Mouse (Mus musculus) lung, postnatal 4 days (tissue): ENCODE data around the gene Ciz1.

Experiments
- DNase-seq, 2 experiments: peaks; one replicate each; pipeline ENCODE4 v3.0.0; 2021

The Ciz1 gene

DNA sequence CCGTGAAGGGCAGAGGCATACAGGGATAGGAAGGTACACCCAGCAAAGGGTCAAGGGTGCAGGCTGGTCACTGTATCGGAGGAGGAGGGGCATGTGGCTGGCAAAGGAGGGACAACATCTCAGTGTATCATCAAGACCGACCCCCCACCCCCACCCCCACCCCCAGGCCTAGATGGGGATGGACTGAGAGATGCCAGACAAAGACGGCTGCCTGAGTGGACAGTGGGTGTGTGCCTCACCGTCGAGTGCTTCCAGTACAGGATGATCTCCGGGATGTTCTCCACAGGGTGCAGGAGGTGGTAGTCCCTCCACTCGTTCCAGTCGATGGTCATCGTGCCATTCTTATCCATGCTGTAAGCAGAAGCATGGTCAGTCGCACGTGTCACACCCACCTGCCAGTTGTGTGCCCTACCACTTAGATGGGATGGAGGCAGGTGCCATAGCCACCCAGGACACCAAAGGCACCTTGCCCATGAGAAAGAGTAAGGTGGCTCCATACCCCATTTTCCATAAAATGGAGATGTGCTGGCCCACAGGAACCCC lies 68.0 kb downstream of the Ciz1 start:
- DNase-seq, result no peak

DNA sequence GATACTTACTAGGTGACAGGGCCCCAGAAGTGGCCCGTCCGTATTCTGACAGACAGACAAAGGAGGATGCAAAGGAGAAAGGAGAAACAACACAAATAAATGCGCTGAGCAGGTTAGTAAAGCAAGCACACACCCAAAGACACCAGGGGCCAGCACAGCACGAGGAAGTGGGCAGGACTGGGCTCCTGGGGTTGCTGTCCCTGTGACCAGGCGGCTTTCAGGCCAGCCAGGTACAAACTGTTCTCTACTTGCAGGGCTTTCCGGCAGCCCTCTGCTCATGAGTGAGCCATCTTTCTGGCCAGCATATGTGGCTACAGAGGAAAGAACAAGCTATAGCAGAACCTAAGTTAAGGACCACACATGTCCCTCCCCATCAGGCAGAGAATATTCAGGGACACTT lies 68.5 kb downstream of the Ciz1 start:
- DNase-seq, result no peak

DNA sequence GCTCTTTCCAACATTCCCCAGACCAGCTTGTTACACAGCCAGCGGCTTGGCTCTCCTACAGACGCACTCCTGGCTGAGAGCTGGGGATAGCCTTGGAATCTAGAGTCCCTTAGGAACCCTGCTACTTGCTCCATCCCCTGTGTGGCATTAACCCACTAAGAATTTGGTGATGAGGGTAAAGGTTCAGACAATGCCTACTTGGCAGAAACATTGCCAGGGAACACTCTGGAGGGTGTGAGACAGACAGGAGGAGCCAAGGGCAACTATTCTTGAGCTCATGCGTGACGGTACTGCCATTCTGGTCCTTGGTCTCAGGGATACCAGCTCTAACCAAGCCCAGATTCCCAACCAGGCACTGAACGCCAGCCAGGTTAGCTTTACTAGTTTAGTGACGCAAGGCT lies 69.7 kb downstream of the Ciz1 start:
- no peak for DNase-seq

DNA sequence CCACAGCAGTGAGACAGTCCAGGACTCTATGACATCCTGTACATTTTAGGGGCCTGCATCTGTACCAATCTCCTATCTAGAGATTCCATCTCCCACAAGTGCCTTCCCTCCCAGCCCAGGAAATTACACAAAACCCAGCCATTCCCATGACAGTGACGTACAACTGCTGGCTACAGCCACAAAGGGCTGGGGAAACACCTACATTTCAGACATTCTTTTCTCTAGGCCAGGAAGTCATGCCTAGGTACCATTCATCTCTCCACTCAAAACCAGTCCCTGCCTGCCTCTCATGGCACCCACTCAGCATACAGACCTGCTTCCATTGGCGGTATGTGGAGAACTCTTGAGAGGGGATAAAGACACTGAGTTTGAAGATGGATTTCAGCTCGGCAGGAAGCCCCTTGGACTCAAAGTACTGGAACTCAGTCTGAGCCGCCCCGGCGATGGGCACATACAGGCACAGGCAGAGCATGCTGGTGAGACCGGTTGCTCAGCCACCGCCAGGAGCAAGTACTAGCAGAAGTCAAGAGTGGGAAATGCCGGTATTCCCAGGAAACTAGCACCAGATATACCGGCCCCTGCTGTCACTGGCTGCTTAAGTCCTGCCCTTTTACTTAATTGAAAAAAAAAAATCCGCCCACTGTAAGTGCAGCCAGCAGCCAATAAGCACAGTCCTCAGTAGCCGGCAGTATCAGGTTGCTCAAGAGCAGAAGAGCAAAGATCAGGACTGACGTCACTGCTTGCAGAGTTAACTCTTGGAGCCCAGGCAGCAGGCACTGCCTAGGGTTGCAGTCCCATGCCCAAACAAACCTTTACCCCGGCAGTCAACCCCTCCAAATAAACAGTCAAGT lies 71.6 kb downstream of the Ciz1 start:
- DNase-seq, result peak; percentile 84 to 86

DNA sequence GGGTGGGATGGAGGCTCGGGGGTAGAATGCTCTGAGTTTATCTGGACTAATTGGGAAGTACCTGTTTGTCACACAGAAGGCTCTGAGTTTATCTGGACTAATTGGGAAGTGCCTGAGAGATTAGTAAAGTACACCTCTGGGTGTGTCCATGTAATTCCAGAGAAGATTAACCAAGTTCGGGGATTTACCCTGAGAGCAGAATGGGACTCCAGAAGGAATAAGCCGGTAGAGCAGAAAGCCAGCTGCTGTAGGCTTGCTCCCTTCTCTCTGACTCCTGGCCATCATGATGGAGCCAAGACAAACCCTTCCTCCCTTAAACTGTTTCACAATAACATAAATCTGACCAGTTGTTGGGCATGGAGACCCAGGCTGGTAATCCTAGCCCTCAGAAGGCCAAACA lies 72.7 kb downstream of the Ciz1 start:
- DNase-seq, result no peak

DNA sequence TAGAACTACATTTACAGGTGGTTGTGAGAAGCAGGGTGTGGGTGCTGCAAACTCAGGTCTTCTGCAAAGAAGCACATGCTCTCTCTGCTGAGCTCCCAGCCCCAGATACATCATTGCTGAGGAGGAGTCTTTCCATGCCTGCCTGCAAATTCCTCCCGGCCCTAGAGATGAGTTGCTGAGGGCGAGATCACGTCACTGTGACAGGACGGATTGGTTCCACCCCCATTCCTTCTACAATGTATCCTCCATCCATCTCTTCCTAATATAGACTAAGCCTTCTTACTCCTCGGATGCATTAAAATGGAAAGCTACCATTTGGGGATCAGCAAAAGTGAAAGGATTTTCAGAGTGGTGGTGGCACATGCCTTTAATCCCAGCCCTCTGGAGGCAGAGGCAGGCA lies 73.4 kb downstream of the Ciz1 start:
- no peak for DNase-seq

DNA sequence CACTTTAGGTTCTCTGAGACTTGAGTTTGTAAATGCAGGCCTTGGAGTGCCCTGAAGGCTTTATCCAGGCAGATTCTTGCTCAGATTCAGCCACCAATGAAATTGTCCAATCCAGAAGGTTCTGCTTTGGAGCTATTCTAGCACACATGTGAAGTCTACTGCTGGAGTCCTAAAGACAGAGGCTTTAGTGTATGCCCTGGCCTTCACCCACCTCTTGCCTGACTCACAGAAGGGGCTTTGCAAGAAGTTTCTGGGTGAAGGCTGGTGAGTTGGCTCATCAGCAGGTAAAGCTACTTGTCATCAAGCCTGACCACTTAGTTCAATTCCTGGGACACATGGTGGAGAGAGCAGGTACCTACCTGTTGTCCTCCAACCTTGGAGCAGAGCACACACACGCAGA lies 74.0 kb downstream of the Ciz1 start:
- DNase-seq, result no peak

DNA sequence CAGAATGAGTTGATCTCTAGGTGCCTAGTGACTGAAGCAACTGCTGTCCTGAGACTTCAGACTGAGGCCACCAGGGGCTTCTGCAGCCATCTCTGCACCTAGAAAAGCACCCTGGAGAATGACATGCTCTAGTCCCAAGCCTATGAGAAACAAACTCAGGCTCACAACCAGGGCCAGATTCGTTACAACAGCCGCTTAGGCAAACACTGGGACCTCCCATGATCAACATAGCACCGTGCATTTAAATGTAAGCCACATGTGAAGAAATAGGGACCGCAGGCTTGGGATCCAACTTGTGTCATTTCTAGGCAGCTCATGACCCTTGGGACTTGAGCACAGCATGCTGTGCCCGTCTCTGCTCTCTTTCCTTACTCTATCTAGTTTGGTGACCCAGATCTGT lies 75.6 kb downstream of the Ciz1 start:
- DNase-seq, result no peak

DNA sequence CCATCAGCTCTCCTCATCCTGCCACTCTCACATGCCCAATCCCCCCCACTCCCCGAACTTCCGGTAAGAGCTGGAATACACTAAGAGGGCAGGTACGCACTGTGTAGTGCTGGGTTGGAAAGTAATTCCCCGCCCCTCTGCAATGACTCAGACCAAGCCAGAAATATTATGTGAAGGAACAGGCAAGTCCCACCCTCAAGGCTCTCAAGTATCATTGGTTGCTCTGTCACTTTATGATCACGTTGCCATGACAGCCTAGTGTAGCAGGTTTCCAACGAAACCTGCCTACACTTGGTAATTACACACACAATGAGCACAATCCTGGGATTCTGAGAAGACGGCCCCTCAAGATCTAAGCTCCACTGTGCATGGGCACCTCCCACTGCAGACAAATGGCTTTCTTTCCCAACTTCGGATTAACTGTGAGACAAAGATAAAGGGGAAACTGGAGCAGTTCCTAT lies 76.2 kb downstream of the Ciz1 start:
- DNase-seq, result peak; percentile 57 to 59

DNA sequence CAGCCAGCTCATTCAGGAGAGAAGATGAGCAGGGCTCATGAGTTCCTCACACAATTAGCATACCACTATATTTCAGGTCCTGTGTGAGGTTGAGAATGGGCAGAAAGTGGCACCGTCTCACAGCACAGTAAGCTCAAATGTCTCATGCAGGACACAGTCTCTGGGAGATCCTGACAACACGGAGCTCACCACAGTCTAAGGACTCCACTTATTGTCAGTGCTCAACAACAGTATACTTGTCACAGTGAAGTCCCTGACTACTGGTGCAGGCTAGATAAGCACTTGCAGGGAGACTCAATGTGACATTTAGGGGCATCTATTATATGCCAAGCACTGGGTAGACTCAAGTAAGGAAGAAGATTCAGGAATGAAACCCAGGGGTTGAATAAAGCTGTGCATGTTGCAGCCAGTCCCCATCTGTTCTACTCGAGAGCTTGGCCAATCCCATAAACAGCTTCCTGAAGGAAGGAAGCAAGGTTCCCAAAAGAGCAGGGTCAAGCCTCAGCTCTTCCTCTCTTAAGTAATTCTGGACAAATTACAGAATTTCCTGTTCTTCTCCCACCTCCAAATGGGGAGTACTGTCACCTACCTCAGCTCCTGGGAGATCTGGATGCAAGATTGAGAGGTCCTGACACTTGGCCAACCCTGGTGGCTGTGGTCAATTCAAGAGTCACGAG lies 77.2 kb downstream of the Ciz1 start:
- no peak for DNase-seq
